Mouse (Mus musculus): Measurements from ENCODE around the gene Kcnk2. TPM values are rescaled to one million over a fixed set of nuclear protein-coding genes. Genes with fewer than 3 reads are reported as not detected.
"Not testable (repeated sequence)": the region's sequence is repeated elsewhere in the genome, so short reads cannot be mapped to it uniquely, and the experiment has no call there.

The Kcnk2 gene
- polyA plus RNA-seq, 2 experiments, result 11.1 to 12.0 TPM

DNA sequence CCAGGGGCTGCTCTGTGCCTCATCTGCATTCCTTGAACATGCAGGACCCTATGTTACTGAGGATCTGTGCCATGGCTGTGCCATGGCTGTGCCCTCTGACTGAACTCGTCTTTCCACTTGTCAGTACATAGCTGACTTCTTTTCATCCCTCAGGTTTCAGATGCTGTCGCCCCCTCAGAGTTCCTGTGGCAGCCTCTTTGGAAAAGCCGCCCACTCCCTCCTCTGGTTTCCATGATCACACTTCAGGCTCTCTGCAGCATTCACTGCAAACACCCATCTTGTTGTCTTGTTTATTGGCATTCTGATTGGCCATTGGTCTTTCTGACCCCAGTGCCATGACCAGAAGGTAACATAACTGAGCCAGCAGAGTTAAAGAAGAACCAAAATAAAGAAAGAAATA is 111.2 kb downstream of the Kcnk2 start:
- no peaks in the 10 kb centered on the region for H3K27me3 ChIP-seq (ENCODE audit: control insufficient read depth, insufficient read depth, low read length)
- ATAC-seq (ENCODE audit: low FRiP score, low read depth) (no peak), DNase-seq (ENCODE audit: low spot score) (no peak)
- no peak overlapping the region for H3K4me2 ChIP-seq (replicated peaks; ENCODE audit: low read depth, low read length, severe bottlenecking)
- H3K27ac ChIP-seq (replicated peaks; ENCODE audit: low read depth, low read length), result no peak overlapping the region
- H3K9me3 ChIP-seq (ENCODE audit: control insufficient read depth, low read length), result no peaks in the 10 kb centered on the region
- H3K4me1 ChIP-seq (ENCODE audit: control insufficient read depth, insufficient read depth, low read length), result no peaks in the 10 kb centered on the region
- no peaks in the 10 kb centered on the region for H3K36me3 ChIP-seq (ENCODE audit: control insufficient read depth, insufficient read depth, low read length)
- H3K9ac ChIP-seq (ENCODE audit: low read depth, low read length, severe bottlenecking), result no peak overlapping the region
- WGBS, result 70% methylated on average over 3 of the region's 3 CpGs
- no peak overlapping the region for H3K4me3 ChIP-seq (replicated peaks; ENCODE audit: low read length)
- no peak for TF ChIP-seq POLR2A (IDR thresholded peaks at IDR 0.05; ENCODE audit: borderline replicate concordance, extremely low read depth, insufficient read depth, insufficient read length)

GRCm38 (mm10) chr1:189288948-189289347 is 113.1 kb downstream of the Kcnk2 start:
- no peaks in the 10 kb centered on the region for H3K36me3 ChIP-seq (ENCODE audit: control insufficient read depth, insufficient read depth, low read length)
- no peak overlapping the region for H3K9ac ChIP-seq (ENCODE audit: low read depth, low read length, severe bottlenecking)
- ATAC-seq (ENCODE audit: low FRiP score, low read depth), result no peak
- no peaks in the 10 kb centered on the region for H3K9me3 ChIP-seq (ENCODE audit: control insufficient read depth, low read length)
- 88% methylated on average over 8 of the region's 8 CpGs for WGBS
- no peak for DNase-seq (ENCODE audit: low spot score)
- no peak overlapping the region for H3K4me3 ChIP-seq (replicated peaks; ENCODE audit: low read length)
- no peaks in the 10 kb centered on the region for H3K4me1 ChIP-seq (ENCODE audit: control insufficient read depth, insufficient read depth, low read length)
- TF ChIP-seq POLR2A (IDR thresholded peaks at IDR 0.05; ENCODE audit: borderline replicate concordance, extremely low read depth, insufficient read depth, insufficient read length), result no peak
- H3K4me2 ChIP-seq (replicated peaks; ENCODE audit: low read depth, low read length, severe bottlenecking), result no peak overlapping the region
- no peaks in the 10 kb centered on the region for H3K27me3 ChIP-seq (ENCODE audit: control insufficient read depth, insufficient read depth, low read length)
- H3K27ac ChIP-seq (replicated peaks; ENCODE audit: low read depth, low read length), result no peak overlapping the region

DNA sequence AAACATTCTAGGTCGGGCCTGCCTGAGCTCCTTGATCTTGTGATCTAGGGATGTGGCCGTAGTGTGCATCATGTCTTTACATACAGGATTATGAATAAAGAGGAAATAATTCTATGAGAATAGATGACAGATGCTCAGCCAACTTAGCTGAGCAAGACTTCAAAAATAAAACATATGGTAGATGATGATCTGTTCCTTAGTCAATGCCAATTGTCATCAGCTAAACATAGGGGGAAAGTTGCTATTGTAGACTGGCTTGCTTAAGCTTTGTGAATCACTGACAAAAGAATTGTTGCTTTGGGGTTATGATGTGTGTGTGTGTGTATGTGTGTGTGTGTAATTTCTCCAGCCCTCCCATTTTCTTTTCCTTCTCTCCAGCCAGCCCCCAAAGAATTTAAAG is 129.8 kb downstream of the Kcnk2 start:
- no peak overlapping the region for H3K4me3 ChIP-seq (replicated peaks; ENCODE audit: low read length)
- H3K36me3 ChIP-seq (ENCODE audit: control insufficient read depth, insufficient read depth, low read length), result no peaks in the 10 kb centered on the region
- no peak overlapping the region for H3K27ac ChIP-seq (replicated peaks; ENCODE audit: low read depth, low read length)
- no peaks in the 10 kb centered on the region for H3K27me3 ChIP-seq (ENCODE audit: control insufficient read depth, insufficient read depth, low read length)
- TF ChIP-seq POLR2A (IDR thresholded peaks at IDR 0.05; ENCODE audit: borderline replicate concordance, extremely low read depth, insufficient read depth, insufficient read length), result no peak
- ATAC-seq (ENCODE audit: low FRiP score, low read depth) (no peak), DNase-seq (ENCODE audit: low spot score) (no peak)
- 74% methylated on average over 2 of the region's 2 CpGs for WGBS
- no peaks in the 10 kb centered on the region for H3K4me1 ChIP-seq (ENCODE audit: control insufficient read depth, insufficient read depth, low read length)
- H3K9me3 ChIP-seq (ENCODE audit: control insufficient read depth, low read length), result no peaks in the 10 kb centered on the region
- H3K4me2 ChIP-seq (replicated peaks; ENCODE audit: low read depth, low read length, severe bottlenecking), result no peak overlapping the region
- no peak overlapping the region for H3K9ac ChIP-seq (ENCODE audit: low read depth, low read length, severe bottlenecking)

DNA sequence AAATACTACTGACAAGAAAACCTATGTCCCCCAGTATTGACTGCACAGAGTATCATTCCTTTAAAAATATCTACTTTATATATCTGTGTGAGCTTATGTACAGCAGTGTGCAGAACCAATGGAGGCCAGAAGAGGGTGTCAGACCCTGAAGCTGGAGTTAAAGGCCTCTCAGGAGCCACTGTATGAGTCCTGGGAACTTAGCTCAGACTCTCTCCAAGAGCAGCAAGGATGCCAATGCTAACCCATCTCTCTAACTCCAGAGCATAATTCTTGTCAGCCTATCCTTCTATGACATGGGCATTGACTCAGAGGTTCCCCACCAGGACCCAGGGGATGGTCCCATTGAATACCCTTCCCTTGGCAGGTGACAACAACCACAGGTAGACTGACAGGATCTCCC is 148.4 kb downstream of the Kcnk2 start:
- H3K27ac ChIP-seq (replicated peaks; ENCODE audit: low read depth, low read length), result no peak overlapping the region

GRCm38 (mm10) chr1:189253207-189253606 is 148.9 kb downstream of the Kcnk2 start:
- whole genome bisulfite sequencing, result 62% methylated on average over 3 of the region's 3 CpGs

More for the DNA sequence above, 148.4 kb downstream of the Kcnk2 start:
- Histone ChIP-seq H3K9me3 (ENCODE audit: control insufficient read depth, low read length) (no peaks in the 10 kb centered on the region), H3K36me3 (ENCODE audit: control insufficient read depth, insufficient read depth, low read length) (no peaks in the 10 kb centered on the region), H3K9ac (ENCODE audit: low read depth, low read length, severe bottlenecking) (no peak overlapping the region), H3K27me3 (ENCODE audit: control insufficient read depth, insufficient read depth, low read length) (no peaks in the 10 kb centered on the region), H3K4me2 (replicated peaks; ENCODE audit: low read depth, low read length, severe bottlenecking) (no peak overlapping the region), H3K4me3 (replicated peaks; ENCODE audit: low read length) (no peak overlapping the region), H3K4me1 (ENCODE audit: control insufficient read depth, insufficient read depth, low read length) (no peaks in the 10 kb centered on the region)
- DNase-seq (ENCODE audit: low spot score) (no peak), ATAC-seq (ENCODE audit: low FRiP score, low read depth) (no peak)
- no peak for TF ChIP-seq POLR2A (IDR thresholded peaks at IDR 0.05; ENCODE audit: borderline replicate concordance, extremely low read depth, insufficient read depth, insufficient read length)

GRCm38 (mm10) chr1:189243206-189243605 is 158.9 kb downstream of the Kcnk2 start:
- not testable (repeated sequence) for H3K4me1 ChIP-seq (ENCODE audit: control insufficient read depth, insufficient read depth, low read length); H3K9me3 ChIP-seq (ENCODE audit: control insufficient read depth, low read length); H3K27me3 ChIP-seq (ENCODE audit: control insufficient read depth, insufficient read depth, low read length); H3K27ac ChIP-seq (replicated peaks; ENCODE audit: low read depth, low read length); H3K9ac ChIP-seq (ENCODE audit: low read depth, low read length, severe bottlenecking); DNase-seq (ENCODE audit: low spot score); H3K36me3 ChIP-seq (ENCODE audit: control insufficient read depth, insufficient read depth, low read length); H3K4me3 ChIP-seq (replicated peaks; ENCODE audit: low read length); H3K4me2 ChIP-seq (replicated peaks; ENCODE audit: low read depth, low read length, severe bottlenecking); ATAC-seq (ENCODE audit: low FRiP score, low read depth)
- WGBS, result 85% methylated on average over 2 of the region's 2 CpGs

More at GRCm38 (mm10) chr1:189253207-189253606, 148.9 kb downstream of the Kcnk2 start:
- ATAC-seq (ENCODE audit: low FRiP score, low read depth) (no peak), DNase-seq (ENCODE audit: low spot score) (no peak)
- no peak overlapping the region for H3K27ac ChIP-seq (replicated peaks; ENCODE audit: low read depth, low read length)
- H3K9me3 ChIP-seq (ENCODE audit: control insufficient read depth, low read length), result no peaks in the 10 kb centered on the region
- no peaks in the 10 kb centered on the region for H3K4me1 ChIP-seq (ENCODE audit: control insufficient read depth, insufficient read depth, low read length)
- TF ChIP-seq POLR2A (IDR thresholded peaks at IDR 0.05; ENCODE audit: borderline replicate concordance, extremely low read depth, insufficient read depth, insufficient read length), result no peak
- no peaks in the 10 kb centered on the region for H3K27me3 ChIP-seq (ENCODE audit: control insufficient read depth, insufficient read depth, low read length)
- no peaks in the 10 kb centered on the region for H3K36me3 ChIP-seq (ENCODE audit: control insufficient read depth, insufficient read depth, low read length)
- H3K4me2 ChIP-seq (replicated peaks; ENCODE audit: low read depth, low read length, severe bottlenecking), result no peak overlapping the region
- H3K9ac ChIP-seq (ENCODE audit: low read depth, low read length, severe bottlenecking), result no peak overlapping the region
- no peak overlapping the region for H3K4me3 ChIP-seq (replicated peaks; ENCODE audit: low read length)

Data from limb, embryonic 14.5 days (tissue).